8 mouse cellular contexts compared by ENCODE assay signal in the genomic region with DNA sequence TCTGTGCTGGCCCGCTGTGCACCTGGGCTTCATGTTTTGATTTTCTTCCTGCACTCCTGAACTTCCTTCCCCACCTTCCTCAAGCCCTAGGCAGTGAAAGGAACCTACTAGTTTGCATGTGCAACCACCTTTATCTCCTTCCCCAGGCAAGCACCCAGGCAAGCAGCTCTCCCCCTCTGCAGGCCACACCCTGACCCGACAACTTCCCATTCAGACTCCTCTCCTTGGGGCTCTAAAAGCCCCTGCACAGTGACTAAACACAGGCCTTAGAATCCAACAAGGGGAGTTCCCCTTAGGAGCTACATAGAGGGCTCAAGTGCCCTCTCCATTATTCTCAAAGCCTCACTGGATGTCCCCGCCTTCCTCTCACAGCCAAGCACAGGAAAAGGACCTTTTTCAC. TPM values are rescaled to one million over a fixed set of nuclear protein-coding genes. Genes with fewer than 3 reads are reported as not detected.
DNase-seq lines count a peak whose midpoint lies in the region; ATAC-seq lines count a peak whose summit lies in the region.

No protein-coding gene starts in this region.

- no peaks in the 10 kb centered on the region for H3K9me3 ChIP-seq in liver, embryonic 12.5 days (replicated peaks)
- H3K9me3 ChIP-seq in neural tube, embryonic 13.5 days: no peaks in the 10 kb centered on the region

- ATAC-seq in erythroid progenitor cell, adult 5-6 weeks (replicated peaks; ENCODE audit: low FRiP score, poor library complexity, severe bottlenecking): peak; percentile 76
- ATAC-seq in liver, embryonic 12.5 days: peak; percentile 84
- ATAC-seq in neural tube, embryonic 13.5 days (ENCODE audit: low read depth): no peak

- WGBS in liver, embryonic 12.5 days (ENCODE audit: insufficient replicate concordance): 20% methylated on average over 3 of the region's 3 CpGs
- 74% methylated on average over 3 of the region's 3 CpGs for WGBS in neural tube, embryonic 13.5 days

- peaks cover 75% of the 10 kb centered on the region for H3K4me1 ChIP-seq in liver, embryonic 12.5 days
- H3K4me1 ChIP-seq in neural tube, embryonic 13.5 days (replicated peaks): peaks cover 66% of the 10 kb centered on the region

- H3K36me3 ChIP-seq in liver, embryonic 12.5 days: peaks cover 8% of the 10 kb centered on the region
- peaks cover 6% of the 10 kb centered on the region for H3K36me3 ChIP-seq in neural tube, embryonic 13.5 days

- intact Hi-C loops in left cerebral cortex, postnatal 10 days (cut with DNase I): no loop called here

- no peaks in the 10 kb centered on the region for H3K27me3 ChIP-seq in liver, embryonic 12.5 days (replicated peaks)
- no peaks in the 10 kb centered on the region for H3K27me3 ChIP-seq in neural tube, embryonic 13.5 days

- H3K9ac ChIP-seq in liver, embryonic 12.5 days: peak overlapping the region; percentile 64
- peak overlapping the region; percentile 85 for H3K9ac ChIP-seq in neural tube, embryonic 13.5 days

- peak overlapping the region; percentile 89 for H3K27ac ChIP-seq in liver, embryonic 12.5 days
- H3K27ac ChIP-seq in neural tube, embryonic 13.5 days (replicated peaks): no peak overlapping the region

- peak overlapping the region; percentile 95 for H3K4me2 ChIP-seq in liver, embryonic 12.5 days
- H3K4me2 ChIP-seq in neural tube, embryonic 13.5 days: peak overlapping the region; percentile 64

- peak; percentile 75 for DNase-seq in R1 (ENCODE audit: low read depth, low spot score)
- DNase-seq in cerebellum, adult 11 months: no peak
- DNase-seq in thymus, postnatal 14 days: no peak
- no peak for DNase-seq in left cerebral cortex, postnatal 10 days (ENCODE audit: extremely low spot score in 1 of 2, low spot score in 2 of 2)
- no peak for DNase-seq in kidney, postnatal 4 days

- H3K4me3 ChIP-seq in liver, embryonic 12.5 days: peak overlapping the region; percentile 83
- H3K4me3 ChIP-seq in neural tube, embryonic 13.5 days: no peak overlapping the region

RNA-seq across cellular contexts. Expression of a gene that starts 2.8 kb away (rescaled TPM):
- total RNA-seq in erythroid progenitor cell, adult 5-6 weeks (2015; ENCODE audit: low replicate concordance): 6.3 and 7.6 TPM in 2 replicates
- total RNA-seq in erythroid progenitor cell, adult 5-6 weeks (2017; ENCODE audit: low replicate concordance): 4.9 and 7.2 TPM in 2 replicates
- polyA plus RNA-seq in liver, embryonic 12.5 days (2016; fragmentation: Nextera tagmentation; extraction: Ambion mirVana): 65.3 and 68.4 TPM in 2 replicates
- 50.9 and 63.7 TPM in 2 replicates for polyA plus RNA-seq in neural tube, embryonic 13.5 days (2015; fragmentation: Nextera tagmentation; extraction: Ambion mirVana)
- total RNA-seq in left cerebral cortex, postnatal 10 days (2021): 10 to 100 TPM; 32.8 to 34.8 TPM

RNA-seq across cellular contexts. Expression of a gene that starts 36.7 kb away (rescaled TPM):
- total RNA-seq in erythroid progenitor cell, adult 5-6 weeks (2015; ENCODE audit: low replicate concordance): 4.2 and 6.1 TPM in 2 replicates
- total RNA-seq in erythroid progenitor cell, adult 5-6 weeks (2017; ENCODE audit: low replicate concordance): 1.7 and 4.4 TPM in 2 replicates
- polyA plus RNA-seq in liver, embryonic 12.5 days (2016; fragmentation: Nextera tagmentation; extraction: Ambion mirVana): 15.1 and 16.7 TPM in 2 replicates
- polyA plus RNA-seq in neural tube, embryonic 13.5 days (2015; fragmentation: Nextera tagmentation; extraction: Ambion mirVana): 20.5 and 20.8 TPM in 2 replicates
- total RNA-seq in left cerebral cortex, postnatal 10 days (2021): 10 to 100 TPM; 35.2 to 36.5 TPM

RNA-seq across cellular contexts. Expression of a gene that starts 48.7 kb away (rescaled TPM):
- 11.2 and 13.0 TPM in 2 replicates for total RNA-seq in erythroid progenitor cell, adult 5-6 weeks (2015; ENCODE audit: low replicate concordance)
- total RNA-seq in erythroid progenitor cell, adult 5-6 weeks (2017; ENCODE audit: low replicate concordance): 1.7 and 10.4 TPM in 2 replicates
- 38.3 and 41.1 TPM in 2 replicates for polyA plus RNA-seq in liver, embryonic 12.5 days (2016; fragmentation: Nextera tagmentation; extraction: Ambion mirVana)
- polyA plus RNA-seq in neural tube, embryonic 13.5 days (2015; fragmentation: Nextera tagmentation; extraction: Ambion mirVana): 68.0 and 76.7 TPM in 2 replicates
- total RNA-seq in left cerebral cortex, postnatal 10 days (2021): 10 to 100 TPM; 67.0 to 70.7 TPM

RNA-seq across cellular contexts. Expression of a gene that starts 48.8 kb away (rescaled TPM):
- total RNA-seq in erythroid progenitor cell, adult 5-6 weeks (2015; ENCODE audit: low replicate concordance): 0.72 TPM in 1 of 2 replicates, not detected in the other
- 0.15 and 0.90 TPM in 2 replicates for total RNA-seq in erythroid progenitor cell, adult 5-6 weeks (2017; ENCODE audit: low replicate concordance)
- 10.3 and 10.8 TPM in 2 replicates for polyA plus RNA-seq in liver, embryonic 12.5 days (2016; fragmentation: Nextera tagmentation; extraction: Ambion mirVana)
- polyA plus RNA-seq in neural tube, embryonic 13.5 days (2015; fragmentation: Nextera tagmentation; extraction: Ambion mirVana): 9.8 and 9.9 TPM in 2 replicates
- 1 to 10 TPM; 7.6 to 7.8 TPM for total RNA-seq in left cerebral cortex, postnatal 10 days (2021)

Comparison
In these comparisons a context has a peak if more than half of its experiments do, and no peak if none do; other contexts are left out.
1. RNA of a gene that starts 36.7 kb away (total RNA-seq): 35.2 to 36.5 TPM in left cerebral cortex, postnatal 10 days; 1.7 to 6.1 TPM in erythroid progenitor cell, adult 5-6 weeks; every median in the first group is over 4 times any median in the second.
2. RNA of a gene that starts 48.7 kb away (total RNA-seq): 67.0 to 70.7 TPM in left cerebral cortex, postnatal 10 days; 1.7 to 13.0 TPM in erythroid progenitor cell, adult 5-6 weeks; every median in the first group is over 4 times any median in the second.